Mouse (Mus musculus): ENCODE measurements around the gene Gm9972.

Gene Gm9972

DNA sequence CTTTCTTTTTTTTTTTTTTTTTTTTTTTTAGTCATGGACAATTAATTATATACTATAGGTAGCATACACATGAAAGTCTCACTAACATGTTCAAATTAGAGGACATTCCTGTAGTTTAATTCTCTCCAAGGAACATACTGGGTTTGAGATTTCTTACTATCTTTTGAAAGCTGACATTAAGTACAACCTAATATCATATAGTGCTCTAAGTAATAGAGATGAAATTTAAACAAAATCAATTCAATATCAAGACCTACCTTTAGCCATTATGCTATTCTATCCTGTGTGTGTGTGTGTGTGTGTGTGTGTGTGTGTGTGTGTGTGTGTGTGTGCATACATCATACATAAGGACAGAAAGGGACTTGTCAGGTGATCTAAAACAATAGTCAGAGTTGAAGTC, at the start of gene Gm9972:
Gene Gm9972 (plus strand): TSS at position 301 of the 400 bp plus-strand sequence.
- DNase-seq (ENCODE audit: low read depth, low spot score) = no peak

DNA sequence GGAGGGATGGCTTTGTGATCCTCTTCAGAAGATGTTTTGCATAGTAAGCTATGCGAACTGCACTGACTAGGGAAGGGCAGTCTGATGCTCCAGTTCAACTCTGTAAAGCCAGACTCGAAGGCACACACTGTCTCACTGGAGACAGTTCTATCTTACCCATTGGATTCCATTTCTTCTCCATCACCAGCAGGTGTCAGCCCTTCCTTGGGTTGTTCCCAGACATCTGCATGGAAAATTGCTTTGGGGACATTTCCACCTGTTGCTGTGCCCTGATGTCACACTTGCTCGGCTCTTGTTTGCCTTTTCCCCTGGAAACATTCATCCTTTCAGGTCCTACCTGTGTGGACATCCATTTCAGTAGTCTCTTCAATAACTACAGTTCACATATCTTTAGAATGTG, 36.4 kb upstream of the Gm9972 start:
- no peak for DNase-seq (ENCODE audit: low read depth, low spot score)

DNA sequence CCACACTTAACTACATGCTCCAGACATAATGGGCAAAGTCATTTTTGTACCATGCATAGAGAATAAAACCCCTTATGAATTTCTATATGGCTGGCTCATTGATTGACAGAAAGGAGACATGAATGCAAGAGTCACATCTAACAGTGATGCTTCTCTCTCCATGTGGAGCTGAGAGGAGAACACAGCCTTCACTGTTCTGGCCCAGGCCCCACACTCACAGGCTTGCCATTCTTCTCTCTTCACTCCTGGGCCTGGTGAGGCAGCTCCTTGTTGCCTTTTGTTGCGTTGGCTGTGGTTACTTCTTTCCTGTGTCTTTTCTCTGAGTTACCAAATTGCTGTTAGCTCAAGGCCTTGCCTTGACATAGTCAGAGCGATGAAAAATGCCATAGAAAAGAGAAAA, 23.6 kb upstream of the Gm9972 start:
- no peak for DNase-seq (ENCODE audit: low read depth, low spot score)

- DNase-seq (ENCODE audit: low read depth, low spot score) = no peak
Observed at GRCm38 (mm10) chr11:43012980-43013379, 22.6 kb upstream of the Gm9972 start.

- DNase-seq (ENCODE audit: low read depth, low spot score) = no peak
Observed at GRCm38 (mm10) chr11:43023109-43023688, 12.3 kb upstream of the Gm9972 start.

DNA sequence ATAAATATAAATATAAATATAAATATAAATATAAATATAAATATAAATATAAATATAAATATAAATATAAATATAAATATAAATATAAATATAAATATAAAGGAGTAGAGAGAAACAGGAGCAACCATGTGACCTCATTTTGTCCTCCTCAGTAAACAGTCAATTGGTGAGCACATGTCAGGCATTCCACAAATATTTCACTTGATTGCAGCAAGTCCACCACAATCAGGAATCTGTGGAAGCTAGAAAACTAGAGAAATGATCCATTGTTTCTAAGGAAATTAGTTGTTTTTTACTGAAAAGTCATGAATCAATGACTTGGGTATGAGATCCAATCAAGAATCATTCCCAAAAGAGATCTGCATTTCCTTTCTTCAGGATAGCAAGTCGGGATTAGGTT, 5.7 kb upstream of the Gm9972 start:
- DNase-seq (ENCODE audit: low read depth, low spot score) = no peak

GRCm38 (mm10) chr11:43032141-43032540, 3.4 kb upstream of the Gm9972 start:
- DNase-seq (ENCODE audit: low read depth, low spot score) = no peak

DNA sequence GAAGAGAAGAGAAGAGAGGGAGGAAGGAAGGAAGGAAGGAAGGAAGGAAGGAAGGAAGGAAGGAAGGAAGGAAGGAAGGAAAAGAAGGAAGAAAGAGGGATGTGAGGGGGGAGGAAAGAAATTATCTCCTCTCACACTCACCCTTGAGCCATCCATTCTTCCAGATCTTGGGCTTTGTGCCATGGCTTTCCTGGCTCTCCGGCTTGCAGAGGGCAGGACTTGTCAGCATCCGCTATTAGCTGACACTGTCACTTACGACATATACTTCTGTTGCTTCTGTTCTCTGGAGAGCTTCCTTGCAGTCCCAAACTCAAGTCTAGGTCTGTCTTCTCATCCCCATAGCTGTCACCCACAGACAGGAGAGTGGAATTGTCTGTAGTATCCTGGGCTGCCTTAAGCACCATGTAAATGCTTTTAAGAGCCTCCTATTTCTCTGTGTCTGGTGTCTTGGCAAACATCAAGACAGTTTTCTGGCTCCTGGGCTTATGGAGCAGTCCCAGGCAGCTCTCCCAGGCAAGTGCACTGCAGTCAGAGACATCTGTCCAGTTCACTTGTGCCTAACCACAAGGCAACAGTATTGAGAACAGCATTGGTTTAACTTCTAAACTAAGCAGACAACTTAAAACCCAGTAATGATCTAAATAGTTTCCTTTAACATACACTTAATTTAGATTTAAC, 10.5 kb downstream of the Gm9972 start:
- no peak for DNase-seq (ENCODE audit: low read depth, low spot score)

- no peak for DNase-seq (ENCODE audit: low read depth, low spot score)
Observed at GRCm38 (mm10) chr11:43049363-43049762, 13.8 kb downstream of the Gm9972 start.

- DNase-seq (ENCODE audit: low read depth, low spot score) = no peak
Observed at GRCm38 (mm10) chr11:43054972-43055371, 19.4 kb downstream of the Gm9972 start.

GRCm38 (mm10) chr11:43059437-43059970, 24.0 kb downstream of the Gm9972 start:
- no peak for DNase-seq (ENCODE audit: low read depth, low spot score)

DNA sequence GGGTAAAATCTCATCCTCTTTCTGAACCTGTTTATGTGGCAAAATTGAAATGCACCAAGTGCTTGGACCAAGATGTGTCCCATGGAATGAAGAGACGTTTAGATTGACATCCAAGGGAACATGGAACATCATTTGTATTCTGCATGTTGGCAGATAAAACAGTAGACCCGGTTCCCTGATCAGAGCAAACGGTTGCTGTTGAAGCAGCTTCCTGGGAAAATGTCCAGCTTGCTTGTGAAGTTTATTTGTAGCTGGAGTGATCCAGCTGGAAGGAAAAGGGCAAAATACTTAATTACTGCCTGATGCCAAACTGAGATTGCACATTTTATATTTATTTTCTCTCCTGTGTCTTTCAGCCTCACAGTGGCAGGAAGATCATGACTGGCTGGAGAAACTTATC, 26.7 kb downstream of the Gm9972 start:
- no peak for DNase-seq (ENCODE audit: low read depth, low spot score)

GRCm38 (mm10) chr11:43086309-43087050, 50.9 kb downstream of the Gm9972 start:
- no peak for DNase-seq (ENCODE audit: low read depth, low spot score)

Data from mesoderm, embryonic 11.5 days (tissue).